Mouse (Mus musculus) thymus, postnatal 10 days (tissue): ENCODE results near the gene Ankub1.
A peak's percentile ranks its signal among the peaks of the same experiment; 100 is the strongest.

Experiments used
- DNase-seq, 2 experiments: peaks; one replicate each; pipeline ENCODE4 v3.0.0; 2021; ENCODE audit warnings: low spot score in 2 of 2

Gene Ankub1

DNA sequence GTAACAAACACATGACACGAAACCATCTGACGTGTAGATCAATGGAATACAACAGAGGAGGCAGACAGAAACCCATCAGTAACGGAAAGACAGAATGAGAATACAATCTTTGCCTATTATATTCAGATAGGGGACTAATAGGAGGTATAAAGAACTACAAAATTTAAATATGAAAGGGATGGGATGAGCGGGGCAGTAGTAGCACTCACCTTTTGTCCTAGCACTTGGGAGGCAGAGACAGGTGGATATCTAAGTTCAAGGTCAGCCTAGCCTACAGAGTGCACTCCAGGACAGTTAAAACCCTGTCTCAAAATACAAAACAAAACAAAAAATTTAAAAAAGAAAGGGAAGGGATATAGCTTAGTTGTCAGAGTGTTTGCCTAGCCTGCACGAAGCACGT is 49.4 kb downstream of the Ankub1 start:
- no peak for DNase-seq

DNA sequence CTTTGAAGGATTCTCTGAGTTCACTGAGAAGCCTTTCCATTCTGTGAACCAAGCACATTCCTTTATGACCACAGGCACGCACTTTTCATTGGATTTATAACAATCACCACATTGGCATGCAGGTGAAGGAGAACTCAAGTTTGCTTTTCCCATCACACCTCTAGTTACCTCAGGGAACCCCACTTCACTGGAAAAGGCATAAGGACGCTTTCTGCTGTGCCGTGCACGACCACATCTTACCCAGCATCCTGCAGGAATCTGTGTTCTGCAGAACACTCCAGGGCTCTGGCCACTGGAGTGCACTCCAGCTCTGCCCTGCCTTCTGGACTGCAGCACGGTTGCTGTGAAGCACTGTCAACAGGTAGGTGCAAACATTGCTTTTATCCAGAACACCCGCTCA is 55.0 kb downstream of the Ankub1 start:
- DNase-seq: no peak

DNA sequence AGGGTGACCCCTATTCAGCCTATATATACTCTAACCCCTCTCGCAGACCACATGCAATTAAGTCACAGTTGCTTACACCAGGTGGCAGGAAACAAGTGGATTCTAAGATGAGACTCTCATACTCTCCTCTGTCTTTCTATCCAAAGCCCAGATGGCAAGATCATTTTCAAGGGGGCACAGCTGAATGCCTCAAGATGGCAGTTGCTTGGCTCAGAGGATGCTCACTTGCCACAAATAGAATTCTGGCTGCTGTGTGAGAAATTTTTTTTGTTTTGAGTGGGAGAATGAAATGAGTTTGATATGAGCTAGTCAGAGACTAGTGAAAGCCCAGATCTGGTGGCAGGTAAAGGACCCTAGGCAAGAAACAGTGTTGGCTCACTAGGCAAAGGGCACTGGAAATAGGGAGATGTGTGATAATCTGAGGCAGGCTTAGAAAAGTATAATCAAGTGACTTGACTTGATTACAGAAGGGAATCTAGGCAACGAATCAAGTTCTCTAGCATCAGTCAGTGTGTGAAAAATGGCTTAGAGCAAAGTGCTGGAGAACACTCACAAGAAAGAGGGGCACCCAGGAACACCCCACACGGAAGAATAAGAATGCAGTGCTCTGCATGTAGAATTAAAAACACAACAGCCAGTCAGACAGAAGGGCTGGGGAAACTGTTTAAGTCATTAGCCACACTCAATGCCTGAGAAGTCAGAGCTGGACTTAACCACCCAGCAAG is 57.7 kb downstream of the Ankub1 start:
- DNase-seq: no peak

DNA sequence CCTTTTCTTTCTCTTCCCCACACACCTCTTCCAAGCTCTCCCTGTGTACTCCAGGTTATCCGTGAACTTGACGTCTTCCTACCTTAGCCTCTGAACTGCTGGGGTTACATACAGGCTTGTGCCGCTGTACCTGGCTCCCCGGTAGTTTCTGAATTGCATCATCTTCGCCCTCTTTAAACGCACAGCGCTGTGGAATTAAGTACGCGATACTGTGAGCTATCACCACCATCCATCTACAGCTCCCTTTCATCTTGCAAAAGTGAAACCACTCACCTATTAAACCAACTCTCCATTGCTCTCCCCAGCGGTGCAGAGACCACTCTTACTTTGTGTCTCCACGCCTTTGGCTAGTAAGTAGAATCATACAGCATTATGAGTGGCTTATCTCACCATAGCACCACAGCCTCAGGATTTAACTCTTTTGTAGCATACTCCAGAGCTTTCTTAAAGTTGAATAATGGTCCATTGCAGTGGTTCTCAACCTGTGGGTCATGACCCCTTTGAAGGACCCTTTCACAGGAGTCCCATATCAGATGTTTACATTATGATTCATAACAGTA is 65.6 kb downstream of the Ankub1 start:
- no peak for DNase-seq

DNA sequence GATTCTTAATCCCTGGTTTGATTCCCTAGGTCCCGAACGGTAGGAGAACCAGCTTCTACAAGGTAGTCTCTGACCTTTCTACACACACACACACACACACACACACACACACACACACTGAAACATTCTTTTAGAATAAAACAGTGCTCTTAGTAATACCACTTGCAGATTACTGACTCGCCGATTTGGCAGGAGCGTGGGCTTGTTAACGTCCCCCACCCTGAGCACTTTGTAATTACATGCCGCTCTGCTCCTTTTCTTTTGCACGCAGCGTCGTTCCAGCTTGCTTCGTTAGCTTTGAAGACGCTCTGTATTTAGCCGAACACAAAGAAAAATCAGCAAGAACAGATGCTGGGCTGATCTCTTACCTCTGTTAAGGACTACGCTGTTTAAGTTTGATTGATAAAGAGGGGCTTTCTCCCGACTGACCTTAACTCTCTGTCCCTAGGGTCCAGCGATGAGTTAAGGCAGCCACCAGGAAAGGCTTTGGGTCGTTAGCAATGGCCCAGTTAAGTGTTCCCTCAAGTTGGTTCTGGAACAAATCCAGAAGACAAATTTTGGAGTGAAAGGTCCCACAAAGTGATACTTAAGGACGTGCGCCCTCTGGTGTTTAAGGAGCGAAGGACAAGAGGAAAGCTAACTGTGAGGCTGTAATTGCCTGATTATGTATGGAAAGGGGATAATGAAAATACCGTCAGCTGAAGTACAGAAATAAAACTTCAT is 67.2 kb downstream of the Ankub1 start:
- peak in 1 of 2 experiments; percentile 48 for DNase-seq

DNA sequence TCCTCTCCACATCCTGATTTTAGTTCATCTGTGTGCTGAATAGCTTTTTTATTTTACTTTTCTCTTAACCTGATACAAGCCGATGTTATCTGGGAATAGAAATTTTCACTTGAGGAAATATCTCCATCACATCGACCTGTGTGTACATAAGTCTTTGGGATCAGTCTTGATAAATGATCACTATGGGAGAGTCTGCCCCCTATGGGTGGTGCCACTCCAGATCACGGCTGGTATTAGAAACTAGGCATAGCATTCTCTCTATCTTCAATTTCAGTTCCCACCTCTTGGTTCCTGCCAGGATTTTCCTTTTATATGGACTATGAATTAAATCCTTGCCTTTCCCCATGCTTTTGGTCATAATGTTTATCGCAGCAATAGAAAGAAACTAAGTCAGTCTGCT is 72.9 kb downstream of the Ankub1 start:
- no peak for DNase-seq

DNA sequence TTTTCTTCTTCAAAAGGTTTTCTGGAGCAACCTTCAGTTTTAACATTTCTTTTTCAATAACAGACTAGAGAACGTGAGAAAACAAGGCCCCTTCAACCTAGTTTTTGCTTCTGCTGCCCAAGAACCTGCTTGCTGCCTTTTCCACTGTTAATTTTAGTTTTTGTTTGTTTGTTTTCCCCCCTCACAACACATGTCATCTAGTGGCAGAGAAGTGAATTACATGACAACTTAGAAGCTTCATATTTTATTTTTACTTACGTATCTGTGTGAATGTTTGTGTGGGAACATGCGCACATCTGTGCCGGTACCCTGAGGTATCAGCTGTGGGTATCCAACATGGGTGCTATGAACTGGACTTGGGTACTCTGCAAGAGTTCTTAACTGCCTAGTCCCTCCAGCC is 76.9 kb downstream of the Ankub1 start:
- DNase-seq: no peak

DNA sequence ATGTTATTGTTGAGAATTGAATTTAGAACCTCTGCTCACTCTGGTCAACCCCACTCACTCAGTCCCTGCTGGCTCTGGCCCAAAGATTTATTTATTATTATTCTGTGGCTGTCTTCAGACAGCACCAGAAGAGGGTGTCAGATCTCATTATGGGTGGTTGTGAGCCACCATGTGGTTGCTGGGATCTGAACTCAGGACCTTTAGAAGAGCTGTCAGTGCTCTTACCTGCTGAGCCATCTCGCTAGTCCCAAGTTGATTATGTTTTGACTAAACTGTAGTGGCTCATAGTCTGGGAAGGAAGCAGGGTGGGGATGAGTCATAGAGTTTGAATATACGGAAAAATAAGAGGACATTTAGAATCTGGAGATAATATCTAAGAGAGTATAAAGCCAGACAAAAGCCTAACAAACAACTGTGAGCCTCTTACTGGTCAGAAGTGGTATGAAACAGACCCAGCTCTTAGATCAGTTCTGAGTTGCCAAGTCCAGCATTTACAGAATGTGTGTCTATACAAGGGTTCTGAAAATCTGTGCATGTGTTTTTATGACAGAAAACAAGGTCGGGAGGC is 80.1 kb downstream of the Ankub1 start:
- DNase-seq: no peak

DNA sequence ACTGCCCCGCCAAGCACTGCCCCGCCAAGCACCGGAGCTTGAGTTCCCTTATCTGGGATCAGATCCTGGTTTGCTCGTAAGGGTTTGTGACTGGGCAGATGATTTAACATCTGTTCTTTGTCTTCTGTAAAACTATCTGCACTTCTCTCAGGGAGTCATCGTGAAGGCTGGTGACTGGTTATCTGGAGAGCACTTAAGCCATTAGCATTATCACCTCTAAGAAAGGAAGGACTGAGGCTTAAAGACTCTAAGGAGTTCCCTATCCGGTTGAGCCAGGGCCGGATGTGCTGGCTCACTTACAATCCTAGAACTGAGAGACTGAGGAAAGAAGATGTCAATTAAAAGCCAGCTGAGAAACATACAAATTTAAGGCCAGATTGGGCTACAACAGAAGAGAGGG is 80.8 kb downstream of the Ankub1 start:
- no peak for DNase-seq
